16 mouse cellular contexts compared by ENCODE assay signal in genomic region chr7:99255006-99255405, GRCm38 (mm10). TPM values are rescaled to one million over a fixed set of nuclear protein-coding genes. Genes with fewer than 3 reads are reported as not detected.
DNase-seq lines count a peak whose midpoint lies in the region; ATAC-seq and TF ChIP-seq lines count a peak whose summit lies in the region.
"Had no signal": no experiment of that assay in that cellular context is flagged by ENCODE, and none has a peak within 500 bp of the region (broad histone marks: within the 10 kb centered on the region; RNA-seq: fewer than 3 reads in every experiment).

No protein-coding gene starts in this region.

- TF ChIP-seq EP300 in CH12.LX (IDR thresholded peaks at IDR 0.05; ENCODE audit: low read length) = no peak

- no peak overlapping the region; the same call in 1 of the 2 replicates for H3K27ac ChIP-seq in heart, embryonic 16.5 days (ENCODE audit: low read length)
- H3K27ac ChIP-seq in CH12.LX (ENCODE audit: insufficient read depth, low read depth) = no peak overlapping the region
- H3K27ac ChIP-seq in embryonic facial prominence, embryonic 10.5 days (replicated peaks) = no peak overlapping the region
- H3K27ac ChIP-seq in forebrain, embryonic 14.5 days (ENCODE audit: low read depth, low read length) = no peak overlapping the region
- H3K27ac ChIP-seq: forebrain, embryonic 10.5 days; hindbrain, embryonic 12.5 days; midbrain, embryonic 13.5 days had no signal

- 20% methylated on average over 7 of the region's 7 CpGs for WGBS in heart, embryonic 16.5 days
- 89% methylated on average over 7 of the region's 7 CpGs for WGBS in embryonic facial prominence, embryonic 10.5 days
- 88% methylated on average over 7 of the region's 7 CpGs for WGBS in forebrain, embryonic 14.5 days

- H3K4me2 ChIP-seq in heart, embryonic 16.5 days (ENCODE audit: low read depth, low read length) = no peak overlapping the region
- H3K4me2 ChIP-seq in CH12.LX (ENCODE audit: insufficient read depth, low read depth, poor library complexity, severe bottlenecking) = no peak overlapping the region
- no peak overlapping the region for H3K4me2 ChIP-seq in forebrain, embryonic 14.5 days (ENCODE audit: low read length)
- H3K4me2 ChIP-seq: hindbrain, embryonic 12.5 days; midbrain, embryonic 13.5 days had no signal

- H3K27me3 ChIP-seq in heart, embryonic 16.5 days (ENCODE audit: control insufficient read depth, insufficient read depth, low read length) = peaks cover 2% of the 10 kb centered on the region; the same call in 1 of the 2 replicates
- H3K27me3 ChIP-seq in CH12.LX (replicated peaks) = no peaks in the 10 kb centered on the region
- H3K27me3 ChIP-seq in embryonic facial prominence, embryonic 10.5 days (replicated peaks; ENCODE audit: low read depth, poor library complexity, severe bottlenecking) = peaks cover 24% of the 10 kb centered on the region
- no peaks in the 10 kb centered on the region for H3K27me3 ChIP-seq in forebrain, embryonic 14.5 days (replicated peaks; ENCODE audit: control insufficient read depth, insufficient read depth, low read length)

- no peak for TF ChIP-seq RAD21 in CH12.LX (IDR thresholded peaks at IDR 0.05; ENCODE audit: low read depth, low read length)

- no peak for TF ChIP-seq CTCF in CH12.LX (conservative IDR thresholded peaks at IDR 0.05 in 1 of 2, IDR thresholded peaks at IDR 0.05 in 1 of 2; ENCODE audit: low read depth in 2 of 2, low read length in 2 of 2)

- H3K36me3 ChIP-seq in heart, embryonic 16.5 days (ENCODE audit: control insufficient read depth, insufficient read depth) = no peaks in the 10 kb centered on the region
- H3K36me3 ChIP-seq in CH12.LX (replicated peaks in 1 of 2; ENCODE audit: control insufficient read depth in 1 of 2, insufficient read depth in 1 of 2, low read length in 1 of 2) = no peaks in the 10 kb centered on the region
- no peaks in the 10 kb centered on the region for H3K36me3 ChIP-seq in embryonic facial prominence, embryonic 10.5 days (replicated peaks)
- no peaks in the 10 kb centered on the region for H3K36me3 ChIP-seq in forebrain, embryonic 14.5 days (ENCODE audit: control insufficient read depth, insufficient read depth, low read length)
- H3K36me3 ChIP-seq: forebrain, embryonic 10.5 days; hindbrain, embryonic 12.5 days; midbrain, embryonic 13.5 days had no signal

- H3K9me3 ChIP-seq in heart, embryonic 16.5 days (replicated peaks; ENCODE audit: control insufficient read depth, low read length) = no peaks in the 10 kb centered on the region
- H3K9me3 ChIP-seq in CH12.LX (replicated peaks; ENCODE audit: low read length) = no peaks in the 10 kb centered on the region
- H3K9me3 ChIP-seq in embryonic facial prominence, embryonic 10.5 days = no peaks in the 10 kb centered on the region
- no peaks in the 10 kb centered on the region for H3K9me3 ChIP-seq in forebrain, embryonic 14.5 days (replicated peaks; ENCODE audit: control insufficient read depth, low read length)
- H3K9me3 ChIP-seq: forebrain, embryonic 10.5 days; hindbrain, embryonic 12.5 days; midbrain, embryonic 13.5 days had no signal

- DNase-seq in heart, adult 18-20 months = no peak
- DNase-seq in CH12.LX (ENCODE audit: extremely low read depth) = peak; percentile 10
- DNase-seq in frontal cortex, postnatal 36 days (ENCODE audit: low spot score in 2 of 2) = peak; percentile 54 to 87
- peak; percentile 84 for DNase-seq in right cerebral cortex, adult 18-20 months
- DNase-seq in embryonic facial prominence, embryonic 10.5 days (ENCODE audit: low spot score) = no peak
- no peak for DNase-seq in kidney, adult 11 months
- DNase-seq in forebrain, embryonic 14.5 days (ENCODE audit: low spot score) = no peak
- DNase-seq: cerebellum, postnatal 10 days; kidney, postnatal 4 days; liver; thymus, adult 2 months had no signal

- no peaks in the 10 kb centered on the region for H3K79me2 ChIP-seq in CH12.LX (replicated peaks; ENCODE audit: control insufficient read depth, extremely low read depth, insufficient read depth, poor library complexity, severe bottlenecking)

- in situ Hi-C loops in CH12.LX (cut with MboI; ENCODE audit: low pct_ligation_motif_present, low pct_unique_long_range_greater_than_20kb, low sequenced_read_pairs) = no loop called here

- dilution Hi-C loops in CH12.LX (cut with MboI; ENCODE audit: extremely low pct_ligation_motif_present, extremely low pct_unique_long_range_greater_than_20kb, low sequenced_read_pairs) = no loop called here

- H3K4me1 ChIP-seq in heart, embryonic 16.5 days (ENCODE audit: control insufficient read depth, insufficient read depth, low read length) = peaks cover 11% of the 10 kb centered on the region
- peaks cover 9 to 13% of the 10 kb centered on the region in 2 experiments for H3K4me1 ChIP-seq in CH12.LX (ENCODE audit: control insufficient read depth in 1 of 2, insufficient read depth in 2 of 2)
- no peaks in the 10 kb centered on the region for H3K4me1 ChIP-seq in embryonic facial prominence, embryonic 10.5 days
- no peaks in the 10 kb centered on the region for H3K4me1 ChIP-seq in forebrain, embryonic 14.5 days (ENCODE audit: control insufficient read depth, insufficient read depth, low read length)
- H3K4me1 ChIP-seq: hindbrain, embryonic 12.5 days; midbrain, embryonic 13.5 days had no signal

- no peak overlapping the region for H3K4me3 ChIP-seq in heart, embryonic 16.5 days (ENCODE audit: low read length)
- H3K4me3 ChIP-seq in CH12.LX (replicated peaks in 1 of 3; ENCODE audit: low read depth in 2 of 3, low read length in 2 of 3, poor library complexity in 1 of 3) = no peak overlapping the region
- no peak overlapping the region for H3K4me3 ChIP-seq in embryonic facial prominence, embryonic 10.5 days
- H3K4me3 ChIP-seq in forebrain, embryonic 14.5 days (ENCODE audit: low read depth, low read length) = no peak overlapping the region
- H3K4me3 ChIP-seq: forebrain, embryonic 10.5 days; hindbrain, embryonic 12.5 days; midbrain, embryonic 13.5 days had no signal

- peak; percentile 74 for ATAC-seq in heart, embryonic 16.5 days (replicated peaks; ENCODE audit: extremely low read depth, insufficient read depth, low FRiP score)
- no peak for ATAC-seq in forebrain, embryonic 14.5 days
- ATAC-seq: intestine, postnatal 0 days; midbrain, embryonic 13.5 days had no signal

- TF ChIP-seq POLR2A in CH12.LX (IDR thresholded peaks at IDR 0.05; ENCODE audit: low read depth, low read length) = no peak

- H3K9ac ChIP-seq in heart, embryonic 16.5 days (ENCODE audit: low read length) = no peak overlapping the region
- H3K9ac ChIP-seq in CH12.LX (ENCODE audit: insufficient read depth, low read depth) = no peak overlapping the region
- H3K9ac ChIP-seq in forebrain, embryonic 14.5 days (ENCODE audit: low read length) = no peak overlapping the region
- H3K9ac ChIP-seq: hindbrain, embryonic 12.5 days; midbrain, embryonic 13.5 days had no signal

TF ChIP-seq in CH12.LX, 34 proteins besides CTCF, POLR2A, EP300 and RAD21:
- TF ChIP-seq MEF2A (IDR thresholded peaks at IDR 0.05; ENCODE audit: borderline replicate concordance, low read depth, low read length) (peak; percentile 14; the same call in 1 of the 2 replicates), NRF1 (IDR thresholded peaks at IDR 0.05; ENCODE audit: low read depth, low read length) (peak; percentile 60; the same call in 1 of the 2 replicates), USF1 (IDR thresholded peaks at IDR 0.05; ENCODE audit: low read depth, low read length) (no peak), UBTF (IDR thresholded peaks at IDR 0.05; ENCODE audit: low read depth, low read length) (no peak), GABPA (IDR thresholded peaks at IDR 0.05; ENCODE audit: insufficient replicate concordance, low read depth, low read length) (no peak), SMC3 (IDR thresholded peaks at IDR 0.05; ENCODE audit: low read depth, low read length) (no peak)

RNA-seq across cellular contexts. Expression of gene Map6, which starts 12.2 kb away (rescaled TPM):
- 2.2 and 2.8 TPM in 2 replicates for polyA plus RNA-seq in heart, embryonic 16.5 days (2015; fragmentation: Nextera tagmentation; extraction: Ambion mirVana)
- total RNA-seq in heart, adult 18-20 months (2021) = 1 to 10 TPM; 3.7 to 5.1 TPM
- total RNA-seq in CH12.LX (2012; rRNA removed) = 0.84 and 1.1 TPM in 2 replicates
- total RNA-seq in CH12.LX (2014; rRNA removed) = 0.32 and 0.62 TPM in 2 replicates
- 1.4 and 1.8 TPM in 2 replicates for polyA plus RNA-seq in CH12.LX (2012; ENCODE audit: insufficient read length, low read depth)
- 10.2 and 13.4 TPM in 2 replicates for polyA plus RNA-seq in embryonic facial prominence, embryonic 10.5 days (2016; fragmentation: Nextera tagmentation; extraction: Ambion mirVana)
- 46.2 and 62.4 TPM in 2 replicates for polyA plus RNA-seq in forebrain, embryonic 14.5 days (2014; fragmentation: Nextera tagmentation; extraction: Ambion mirVana)

RNA-seq across cellular contexts. Expression of gene Mogat2, which starts 16.6 kb away (rescaled TPM):
- polyA plus RNA-seq in heart, embryonic 16.5 days (2015; fragmentation: Nextera tagmentation; extraction: Ambion mirVana) = 0.64 and 0.95 TPM in 2 replicates
- not detected for total RNA-seq in heart, adult 18-20 months (2021)
- total RNA-seq in CH12.LX (2012; rRNA removed) = not detected in 2 replicates
- not detected in 2 replicates for total RNA-seq in CH12.LX (2014; rRNA removed)
- polyA plus RNA-seq in CH12.LX (2012; ENCODE audit: insufficient read length, low read depth) = not detected in 2 replicates
- polyA plus RNA-seq in embryonic facial prominence, embryonic 10.5 days (2016; fragmentation: Nextera tagmentation; extraction: Ambion mirVana) = 38.5 and 46.1 TPM in 2 replicates
- 3.1 and 3.2 TPM in 2 replicates for polyA plus RNA-seq in forebrain, embryonic 14.5 days (2014; fragmentation: Nextera tagmentation; extraction: Ambion mirVana)

Comparison
In these comparisons a context has a peak if more than half of its experiments do, and no peak if none do; other contexts are left out.
1. DNase-seq: peak in CH12.LX (single experiment), frontal cortex, postnatal 36 days (2 of 2) and right cerebral cortex, adult 18-20 months (single experiment); none in heart, adult 18-20 months (0 of 2), embryonic facial prominence, embryonic 10.5 days (single experiment), kidney, adult 11 months (single experiment) and forebrain, embryonic 14.5 days (single experiment).